Mouse (Mus musculus) left cerebral cortex, adult 8-10 months (tissue): ENCODE results near the gene Srgn. TPM values are rescaled to one million over a fixed set of nuclear protein-coding genes. Genes with fewer than 3 reads are reported as not detected.

Experiments used
- DNase-seq, 2 experiments: peaks; one replicate each; pipeline ENCODE4 v3.0.0; 2022; ENCODE audit warnings: low spot score in 2 of 2
- total RNA-seq, 4 experiments: library from RNA; stranded (reverse); gene quantifications; 2 replicates each; pipeline ENCODE4 v1.2.4; 2022

Srgn gene
- 10 to 100 TPM in 2 of 4 experiments, 1 to 10 TPM in 2; 7.4 to 18.7 (median 11.6) TPM for total RNA-seq

GRCm38 (mm10) chr10:62527351-62527750 is at the start of gene Srgn:
Gene Srgn, minus strand, starts transcription at chr10:62527451.
- no peak for DNase-seq

- DNase-seq, result no peak
Measured at GRCm38 (mm10) chr10:62575001-62575400, 47.8 kb upstream of the Srgn start.

DNA sequence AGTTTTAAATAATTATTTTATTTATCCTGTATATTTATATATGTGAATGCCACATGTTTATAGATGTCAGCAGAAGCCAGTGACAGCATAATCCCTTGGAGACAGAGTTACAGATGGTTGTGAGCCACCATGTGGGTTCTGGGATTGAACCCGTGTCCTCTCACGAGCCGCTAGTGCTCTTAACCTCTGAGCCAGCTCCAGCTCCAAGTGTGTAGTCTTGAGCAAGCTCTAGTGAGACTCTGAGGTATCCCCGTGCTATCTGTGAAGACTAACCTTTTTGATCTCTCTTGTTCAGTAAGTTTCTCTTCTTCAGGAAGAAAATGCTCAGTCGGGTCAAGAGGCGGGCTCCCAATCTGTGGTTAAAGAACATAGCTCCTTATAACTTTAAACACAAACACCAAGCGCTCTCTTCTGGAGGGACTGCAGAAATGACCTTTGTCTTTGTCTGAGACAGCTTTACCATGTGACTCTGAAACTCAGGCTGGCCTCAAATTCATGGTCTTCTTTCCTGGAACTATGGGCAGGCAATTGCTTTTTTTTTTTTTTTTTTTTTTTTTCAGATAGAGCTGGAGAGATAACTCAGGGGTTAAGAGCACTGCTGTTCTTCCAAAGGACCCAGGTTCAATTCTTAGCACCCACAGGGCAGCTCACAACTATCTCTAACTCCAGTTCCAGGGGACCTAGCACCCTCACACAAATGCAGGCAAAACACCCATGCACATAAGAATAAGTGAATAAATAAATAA is 43.0 kb upstream of the Srgn start:
- DNase-seq, result no peak

DNA sequence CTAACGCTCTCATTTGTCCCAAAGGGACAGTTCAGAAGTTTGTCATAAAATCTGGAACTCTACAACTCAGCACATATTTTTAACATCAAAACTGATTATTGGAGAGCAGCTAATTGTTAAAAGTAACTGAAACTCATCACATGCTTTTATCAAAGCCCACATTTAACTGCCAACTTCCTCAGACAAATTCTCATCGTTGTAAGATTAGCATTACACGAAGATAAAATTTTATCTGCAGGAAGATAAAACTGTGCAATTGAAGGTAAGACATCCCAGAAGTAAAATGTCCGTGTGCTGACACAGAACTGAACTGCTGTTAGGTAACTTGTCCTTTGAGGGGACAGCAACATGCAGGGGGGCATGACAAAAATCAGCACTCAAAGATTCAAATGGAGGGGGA is 41.6 kb upstream of the Srgn start:
- DNase-seq, result no peak

DNA sequence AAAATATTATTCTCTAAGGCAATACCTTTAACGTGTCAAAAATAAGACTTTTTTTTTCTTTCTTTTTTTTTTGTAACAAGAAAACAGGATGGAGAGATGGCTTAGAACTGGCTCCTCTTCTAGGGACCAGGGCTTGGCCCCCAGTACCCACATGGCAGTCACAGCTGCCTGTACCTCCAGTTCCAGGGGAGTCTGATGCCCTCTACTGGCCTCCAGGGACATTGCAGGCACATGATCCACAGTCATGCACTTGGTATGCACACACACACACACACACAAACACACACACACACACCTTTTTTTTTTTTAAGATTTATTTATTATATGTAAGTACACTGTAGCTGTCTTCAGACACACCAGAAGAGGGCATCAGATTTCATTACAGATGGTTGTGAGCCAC is 30.5 kb upstream of the Srgn start:
- DNase-seq, result no peak

GRCm38 (mm10) chr10:62556558-62556901 is 29.3 kb upstream of the Srgn start:
- DNase-seq, result no peak

- DNase-seq, result no peak
Measured at GRCm38 (mm10) chr10:62555705-62556557, 28.7 kb upstream of the Srgn start.

GRCm38 (mm10) chr10:62553611-62554091 is 26.4 kb upstream of the Srgn start:
- no peak for DNase-seq

- DNase-seq, result peak in 1 of 2 experiments; percentile 52
Measured at GRCm38 (mm10) chr10:62550787-62551300, 23.6 kb upstream of the Srgn start.

DNA sequence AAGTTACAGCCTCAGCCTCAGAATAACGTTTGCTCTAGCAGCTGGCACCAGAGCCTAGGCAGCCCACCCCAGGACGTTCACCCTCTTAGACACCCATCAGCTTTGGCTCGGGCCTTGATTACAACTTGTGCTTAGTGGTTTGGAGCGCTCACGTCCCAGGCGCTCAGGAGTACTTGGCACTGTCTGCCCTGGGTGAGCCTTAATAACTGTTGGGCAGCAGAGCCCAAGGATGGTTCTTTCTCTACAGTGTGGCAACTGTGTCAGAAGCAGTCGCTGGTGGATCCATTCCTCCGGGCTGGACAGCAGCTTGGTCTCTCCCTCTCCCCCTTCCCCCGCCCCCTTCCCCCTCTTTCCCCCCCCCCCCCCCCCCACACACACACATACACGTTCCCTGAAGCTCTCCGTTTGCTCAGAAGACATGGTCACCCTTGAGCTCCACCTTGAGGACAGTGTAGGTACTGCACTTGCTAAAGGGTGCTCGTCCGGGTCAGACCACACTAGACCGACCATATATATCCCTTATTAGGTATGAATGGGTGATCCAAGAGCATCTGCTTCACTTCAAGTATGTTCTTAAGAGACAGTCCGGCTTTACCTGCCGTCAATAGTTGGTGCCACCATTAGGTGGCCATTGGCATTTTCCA is 22.4 kb upstream of the Srgn start:
- DNase-seq, result peak in 1 of 2 experiments; percentile 38

DNA sequence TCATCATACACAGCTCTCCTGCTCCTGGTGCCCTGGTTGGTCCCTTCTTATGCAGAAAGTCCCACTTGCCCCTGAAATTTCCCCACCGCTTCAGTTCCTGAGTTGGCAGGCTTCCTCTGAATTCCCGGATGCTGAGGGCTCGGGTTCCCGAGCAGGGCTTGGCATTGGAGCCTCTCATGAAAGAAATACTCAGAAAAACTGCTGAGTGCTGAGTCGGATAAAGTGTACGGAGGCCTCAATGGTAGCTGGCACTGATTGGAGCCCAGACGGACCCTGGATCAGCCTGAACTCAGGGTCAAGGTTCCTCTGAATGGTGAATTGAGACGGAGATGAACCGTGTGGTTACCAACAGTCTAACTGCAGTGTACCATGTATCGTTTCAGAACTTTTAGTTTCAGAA is 19.2 kb upstream of the Srgn start:
- DNase-seq, result no peak

DNA sequence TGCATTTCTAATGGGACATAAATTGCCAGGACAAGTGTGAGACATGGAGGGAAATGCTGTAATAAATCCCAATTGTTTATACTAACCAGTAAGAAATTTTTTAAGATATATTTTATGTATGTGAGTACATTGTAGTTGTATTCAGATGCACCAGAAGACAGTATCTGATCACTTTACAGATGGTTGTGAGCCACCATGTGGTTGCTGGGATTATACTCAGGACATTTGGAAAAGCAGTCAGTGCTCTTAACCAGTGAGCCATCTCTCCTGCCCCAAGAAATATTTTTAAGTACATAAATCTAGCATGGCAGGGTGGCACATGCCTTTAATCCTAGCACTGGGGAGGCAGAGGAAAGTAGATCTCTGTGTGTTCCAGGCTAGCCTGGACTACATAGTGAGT is 18.5 kb upstream of the Srgn start:
- no peak for DNase-seq

GRCm38 (mm10) chr10:62544316-62544715 is 17.1 kb upstream of the Srgn start:
- no peak for DNase-seq

DNA sequence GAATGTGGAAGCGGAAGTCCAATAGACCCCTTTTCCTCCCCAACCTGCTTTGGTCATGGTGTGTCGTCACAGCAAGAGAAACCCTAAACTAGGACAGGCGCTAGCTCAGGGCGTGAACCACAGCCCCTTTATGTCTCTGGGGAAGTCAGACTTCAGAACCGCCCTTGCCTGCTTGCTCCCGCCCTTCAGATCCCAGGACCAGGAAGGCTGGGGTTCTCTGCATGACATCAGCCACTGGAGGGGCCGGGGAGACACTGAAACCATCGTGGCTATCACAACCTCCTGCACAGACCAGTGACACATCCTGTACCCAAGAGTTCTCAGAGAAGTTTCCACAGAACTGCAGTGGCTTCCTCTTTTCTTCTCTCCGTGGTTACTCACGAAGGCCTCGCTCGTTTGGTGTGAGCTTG is 16.2 kb upstream of the Srgn start:
- DNase-seq, result no peak

- DNase-seq, result no peak
Measured at GRCm38 (mm10) chr10:62542928-62543327, 15.7 kb upstream of the Srgn start.

DNA sequence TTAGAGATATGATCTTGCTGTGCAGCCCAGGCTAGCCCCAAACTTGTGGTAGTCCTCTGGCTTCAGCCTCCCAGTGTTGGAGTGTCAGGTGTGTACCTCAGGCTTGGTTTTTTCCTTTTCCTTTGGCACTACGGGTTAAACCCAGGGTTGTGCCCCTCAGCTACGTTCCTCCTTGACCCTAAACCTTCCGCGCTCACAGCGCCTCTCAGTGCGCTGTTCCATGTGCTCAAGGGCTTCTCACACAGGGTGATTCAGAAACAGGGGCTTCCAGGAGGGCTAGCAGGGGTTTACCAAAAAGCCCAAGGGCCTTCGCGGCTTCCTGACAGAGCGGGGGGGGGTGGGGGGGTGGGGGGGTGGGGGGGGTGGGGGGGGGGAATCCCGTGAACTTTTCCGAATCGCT is 15.3 kb upstream of the Srgn start:
- no peak for DNase-seq

- no peak for DNase-seq
Measured at GRCm38 (mm10) chr10:62541499-62541898, 14.2 kb upstream of the Srgn start.

- DNase-seq, result no peak
Measured at GRCm38 (mm10) chr10:62540800-62541199, 13.5 kb upstream of the Srgn start.

GRCm38 (mm10) chr10:62534509-62534908 is 7.3 kb upstream of the Srgn start:
- no peak for DNase-seq

GRCm38 (mm10) chr10:62532832-62533231 is 5.6 kb upstream of the Srgn start:
- no peak for DNase-seq

DNA sequence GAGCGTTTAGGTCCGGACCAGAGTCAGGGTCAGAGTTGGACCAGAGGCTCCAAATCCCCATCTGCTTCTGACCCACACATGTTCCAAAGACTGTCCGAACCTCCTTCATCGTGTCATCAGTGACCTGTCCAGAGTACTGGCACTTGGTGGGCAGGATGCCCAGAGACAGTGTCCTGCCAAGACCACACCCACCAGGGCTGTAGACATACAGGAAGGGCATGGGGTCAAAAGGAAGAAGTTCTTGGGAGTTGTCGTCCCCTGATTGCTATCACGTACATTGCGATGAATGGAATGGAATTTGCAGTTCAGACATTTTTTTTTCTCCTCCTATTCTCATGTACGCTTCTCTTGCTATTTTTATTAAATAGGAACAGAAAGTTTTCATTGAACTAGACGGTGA is 2.9 kb upstream of the Srgn start:
- DNase-seq, result no peak
